Mouse (Mus musculus): ENCODE measurements at regions not wholly inside any gene's neighbourhood (a gene's known extent, or its start where the extent isn't known, plus 50 kb on each side); places are given as distances from the start of the nearest gene placed in this dataset.

GRCm38 (mm10) chr4:154726636-154727045 is 59.0 kb upstream of the Actrt2 start:
- no peak for DNase-seq (ENCODE audit: low spot score)

- DNase-seq (ENCODE audit: low spot score) = no peak
These were observed 60.3 kb upstream of the Actrt2 start for GRCm38 (mm10) chr4:154727945-154728344.

GRCm38 (mm10) chr4:154730646-154731045 is 63.0 kb upstream of the Actrt2 start:
- DNase-seq (ENCODE audit: low spot score) = no peak

- no peak for DNase-seq (ENCODE audit: low spot score)
These were observed 63.7 kb upstream of the Actrt2 start for GRCm38 (mm10) chr4:154731345-154731744.

GRCm38 (mm10) chr4:154736071-154736470 is 68.4 kb upstream of the Actrt2 start:
- DNase-seq (ENCODE audit: low spot score) = no peak

GRCm38 (mm10) chr4:154741123-154741890 is 73.6 kb upstream of the Actrt2 start:
- no peak for DNase-seq (ENCODE audit: low spot score)

GRCm38 (mm10) chr4:154746323-154747005 is 78.8 kb upstream of the Actrt2 start:
- no peak for DNase-seq (ENCODE audit: low spot score)

GRCm38 (mm10) chr4:154747006-154747343 is 79.3 kb upstream of the Actrt2 start:
- DNase-seq (ENCODE audit: low spot score) = no peak

- no peak for DNase-seq (ENCODE audit: low spot score)
These were observed 81.5 kb upstream of the Actrt2 start for GRCm38 (mm10) chr4:154749160-154749559.

GRCm38 (mm10) chr4:154749996-154750395 is 82.3 kb upstream of the Actrt2 start:
- no peak for DNase-seq (ENCODE audit: low spot score)

- DNase-seq (ENCODE audit: low spot score) = no peak
These were observed 82.9 kb upstream of the Actrt2 start for GRCm38 (mm10) chr4:154750440-154751107.

GRCm38 (mm10) chr4:154754445-154754844 is 82.8 kb upstream of the Ttc34 start:
- no peak for DNase-seq (ENCODE audit: low spot score)

GRCm38 (mm10) chr4:154756740-154757446 is 80.4 kb upstream of the Ttc34 start:
- DNase-seq (ENCODE audit: low spot score) = no peak

GRCm38 (mm10) chr4:154759881-154760280 is 77.4 kb upstream of the Ttc34 start:
- no peak for DNase-seq (ENCODE audit: low spot score)

- DNase-seq (ENCODE audit: low spot score) = no peak
These were observed 73.0 kb upstream of the Ttc34 start for GRCm38 (mm10) chr4:154764238-154764637.

- no peak for DNase-seq (ENCODE audit: low spot score)
These were observed 71.1 kb upstream of the Ttc34 start for GRCm38 (mm10) chr4:154766158-154766557.

GRCm38 (mm10) chr4:154771330-154772076 is 65.8 kb upstream of the Ttc34 start:
- DNase-seq (ENCODE audit: low spot score) = no peak

- DNase-seq (ENCODE audit: low spot score) = no peak
These were observed 65.2 kb upstream of the Ttc34 start for GRCm38 (mm10) chr4:154772077-154772462.

- no peak for DNase-seq (ENCODE audit: low spot score)
These were observed 63.4 kb upstream of the Ttc34 start for GRCm38 (mm10) chr4:154773830-154774229.

- DNase-seq (ENCODE audit: low spot score) = no peak
These were observed 62.9 kb upstream of the Ttc34 start for GRCm38 (mm10) chr4:154774332-154774731.

GRCm38 (mm10) chr4:154778818-154779217 is 58.4 kb upstream of the Ttc34 start:
- DNase-seq (ENCODE audit: low spot score) = no peak

- DNase-seq (ENCODE audit: low spot score) = peak; percentile 35
These were observed 55.9 kb upstream of the Ttc34 start for GRCm38 (mm10) chr4:154781391-154781790.

All from yolk sac, embryonic 10.5 days (tissue).